Mouse (Mus musculus): Measurements from ENCODE around the gene Copz2.
"Not testable (repeated sequence)": the region's sequence is repeated elsewhere in the genome, so short reads cannot be mapped to it uniquely, and the experiment has no call there.

DNA sequence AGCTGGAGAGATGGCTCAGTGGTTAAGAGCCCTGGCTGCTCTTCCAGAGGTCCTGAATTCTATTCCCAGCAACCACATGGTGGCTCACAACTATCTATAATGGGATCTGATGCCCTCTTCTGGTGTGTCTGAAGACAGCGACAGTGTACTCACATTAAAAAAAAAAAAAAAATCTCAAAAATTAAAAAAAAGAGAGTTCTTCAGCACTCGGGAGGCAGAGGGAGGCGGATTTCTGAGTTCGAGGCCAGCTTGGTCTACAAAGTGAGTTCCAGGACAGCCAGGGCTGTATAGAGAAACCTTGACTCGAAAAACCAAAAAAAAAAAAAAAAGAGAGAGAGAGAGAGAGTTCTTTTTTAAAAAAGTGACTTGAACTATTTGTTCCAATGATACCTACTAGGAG lies 525 bp upstream of the Copz2 start:
- TF ChIP-seq CTCF (IDR thresholded peaks at IDR 0.05; ENCODE audit: low read depth, low read length); TAL1 (conservative IDR thresholded peaks at IDR 0.05; ENCODE audit: low read depth, low read length); GATA1 (IDR thresholded peaks at IDR 0.05; ENCODE audit: borderline replicate concordance, low read length); GATA2 (IDR thresholded peaks at IDR 0.05; ENCODE audit: borderline replicate concordance, low read depth, low read length): not testable (repeated sequence)
